Mouse (Mus musculus) liver, embryonic 14.5 days (tissue): Measurements from ENCODE around the gene Chrnd. TPM values are rescaled to one million over a fixed set of nuclear protein-coding genes. Genes with fewer than 3 reads are reported as not detected.

ENCODE experiments used
- ATAC-seq: fragments of 200-750 bp; cut with Nextera tagmentation; 2 replicates; pipeline ENCODE4 v1.8.0; 2017; ENCODE audit warnings: moderate number of reproducible peaks, mild to moderate bottlenecking, moderate library complexity; ENCODE audit not compliant: insufficient read depth
- DNase-seq, 3 experiments: peaks; one replicate each; pipeline ENCODE4 v3.0.0-alpha.2; 2012 to 2013; ENCODE audit warnings: low read depth in 3 of 3, low spot score in 3 of 3
- H3K27ac ChIP-seq: fragments of 300-500 bp; sonication (generic); 2 replicates; pipeline ENCODE4 v1.5.1; 2014; ENCODE audit warnings: moderate library complexity, mild to moderate bottlenecking, control low read depth, inconsistent platforms
- H3K27me3 ChIP-seq: fragments of 300-500 bp; sonication (generic); 2 replicates; pipeline ENCODE4 v1.6.1; 2014; ENCODE audit warnings: mild to moderate bottlenecking, low read length, moderate library complexity; ENCODE audit not compliant: control insufficient read depth, insufficient read depth
- H3K36me3 ChIP-seq: fragments of 300-500 bp; sonication (generic); replicated peaks from 2 replicates; pipeline ENCODE4 v1.6.1; 2014; ENCODE audit warnings: low read depth; ENCODE audit not compliant: control insufficient read depth, insufficient read depth
- H3K4me1 ChIP-seq, 2 experiments: fragments of 200-500 bp in 1 of 2; fragments of 300-500 bp in 1 of 2; sonication (generic) in 1 of 2; replicated peaks; 2 replicates each; pipeline ENCODE4 v1.6.1; 2012 to 2014; ENCODE audit warnings: antibody characterized with exemption in 1 of 2, inconsistent platforms in 1 of 2, low read length in 1 of 2; ENCODE audit not compliant: control insufficient read depth in 2 of 2, insufficient read depth in 2 of 2
- H3K4me2 ChIP-seq: fragments of 300-500 bp; sonication (generic); 2 replicates; pipeline ENCODE4 v1.6.1; 2014; ENCODE audit warnings: low read depth, mild to moderate bottlenecking, control low read depth, moderate library complexity
- H3K4me3 ChIP-seq, 2 experiments: fragments of 200-500 bp in 1 of 2; fragments of 300-500 bp in 1 of 2; sonication (generic) in 1 of 2; 2 replicates each; pipeline ENCODE4 v1.5.1; 2012 to 2014; ENCODE audit warnings: low read depth in 2 of 2, low read length in 2 of 2, mild to moderate bottlenecking in 2 of 2, control low read depth in 1 of 2, inconsistent platforms in 1 of 2, moderate library complexity in 1 of 2; ENCODE audit not compliant: insufficient read depth in 1 of 2
- H3K9ac ChIP-seq: fragments of 300-500 bp; sonication (generic); replicated peaks from 2 replicates; pipeline ENCODE4 v1.6.1; 2014; ENCODE audit warnings: mild to moderate bottlenecking, control low read depth, moderate library complexity
- H3K9me3 ChIP-seq: fragments of 300-500 bp; sonication (generic); 2 replicates; pipeline ENCODE4 v1.6.1; 2016; ENCODE audit warnings: low read length, mixed read lengths; ENCODE audit not compliant: control insufficient read depth
- CTCF ChIP-seq: IDR thresholded peaks from 2 replicates; pipeline ENCODE4 v1.5.1; 2016; ENCODE audit warnings: antibody characterized with exemption, low read depth, control low read depth
- EP300 ChIP-seq: IDR thresholded peaks from 2 replicates; pipeline ENCODE4 v1.6.1; 2016; ENCODE audit warnings: antibody characterized with exemption, low read depth
- WGBS: fragments of 180-500 bp; shearing (Covaris S2); extraction: QIAGEN DNeasy Blood & Tissue Kit; methylation state at CpG from one replicate; pipeline ENCODE4 v1.1.7; 2014; ENCODE audit not compliant: insufficient replicate concordance; 5-methylcytosine and 5-hydroxymethylcytosine counted together
- polyA plus RNA-seq, 2 experiments: library from polyadenylated mRNA; depleted of rRNA in 1 of 2; stranded (reverse) in 1 of 2; unstranded in 1 of 2; fragments of >200 nt; fragmentation: Nextera tagmentation in 1 of 2; extraction: Ambion mirVana in 1 of 2; gene quantifications; 2 replicates each; pipeline versions ENCODE4 v1.2.1 to v1.2.3; 2012 to 2014

Chrnd gene
- polyA plus RNA-seq, 2 experiments = not detected

- DNase-seq (no peak), ATAC-seq (no peak)
- Histone ChIP-seq H3K4me3 (no peak overlapping the region), H3K9ac (no peak overlapping the region), H3K4me2 (no peak overlapping the region), H3K4me1 (no peaks in the 10 kb centered on the region), H3K27me3 (peaks cover 12% of the 10 kb centered on the region), H3K36me3 (no peaks in the 10 kb centered on the region), H3K27ac (no peak overlapping the region), H3K9me3 (no peaks in the 10 kb centered on the region)
- WGBS = 47% methylated on average over 9 of the region's 9 CpGs
- TF ChIP-seq EP300 = no peak
- no peak for TF ChIP-seq CTCF
Observed at GRCm38 (mm10) chr1:87172316-87172715, 18.1 kb upstream of the Chrnd start.

- 24% methylated on average over 28 of the region's 28 CpGs for WGBS
- TF ChIP-seq CTCF = peak; percentile 75
- TF ChIP-seq EP300 = no peak
- Histone ChIP-seq H3K4me3 (no peak overlapping the region), H3K36me3 (no peaks in the 10 kb centered on the region), H3K27me3 (peaks cover 12% of the 10 kb centered on the region), H3K27ac (no peak overlapping the region), H3K4me2 (no peak overlapping the region), H3K9ac (no peak overlapping the region), H3K4me1 (no peaks in the 10 kb centered on the region), H3K9me3 (no peaks in the 10 kb centered on the region)
- DNase-seq (peak in 2 of 3 experiments; percentile 14 to 16), ATAC-seq (no peak)
Observed at GRCm38 (mm10) chr1:87174006-87174955, 16.1 kb upstream of the Chrnd start.

DNA sequence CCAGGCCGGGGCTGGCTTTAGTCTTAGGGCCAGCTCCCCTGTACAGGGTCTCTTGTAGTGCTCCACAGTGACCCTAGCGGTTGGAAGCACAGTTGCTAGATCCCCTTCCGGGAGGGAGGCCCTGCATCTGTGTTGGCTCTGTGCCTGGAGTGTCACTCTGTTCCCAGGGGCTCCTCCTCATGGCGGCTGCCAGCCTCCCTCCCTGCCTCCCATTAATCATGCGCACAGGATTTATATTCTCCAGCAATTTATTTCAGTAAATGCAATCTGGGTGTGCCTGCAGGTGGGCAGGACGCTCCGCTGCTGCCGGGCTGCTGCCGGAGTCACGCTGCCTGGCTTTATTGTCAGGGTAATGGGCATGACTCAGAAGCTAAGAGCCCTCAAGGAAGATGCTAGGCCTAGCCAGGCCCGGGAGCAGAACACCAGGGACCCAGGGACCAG, 14.5 kb upstream of the Chrnd start:
- H3K4me3 ChIP-seq = no peak overlapping the region
- no peak overlapping the region for H3K4me2 ChIP-seq
- H3K36me3 ChIP-seq = no peaks in the 10 kb centered on the region
- H3K27me3 ChIP-seq = peaks cover 6% of the 10 kb centered on the region
- H3K9ac ChIP-seq = no peak overlapping the region
- peak; percentile 31 for TF ChIP-seq CTCF
- TF ChIP-seq EP300 = no peak
- H3K27ac ChIP-seq = no peak overlapping the region
- WGBS = 29% methylated on average over 11 of the region's 11 CpGs
- DNase-seq (no peak), ATAC-seq (no peak)
- no peaks in the 10 kb centered on the region for H3K9me3 ChIP-seq
- H3K4me1 ChIP-seq = no peaks in the 10 kb centered on the region

- ATAC-seq (no peak), DNase-seq (peak in 1 of 3 experiments; percentile 17)
- no peak overlapping the region for H3K27ac ChIP-seq
- WGBS = 20% methylated on average over 5 of the region's 5 CpGs
- H3K9ac ChIP-seq = no peak overlapping the region
- TF ChIP-seq CTCF = no peak
- TF ChIP-seq EP300 = no peak
- H3K4me2 ChIP-seq = no peak overlapping the region
- no peaks in the 10 kb centered on the region for H3K4me1 ChIP-seq
- no peaks in the 10 kb centered on the region for H3K9me3 ChIP-seq
- no peaks in the 10 kb centered on the region for H3K36me3 ChIP-seq
- H3K4me3 ChIP-seq = no peak overlapping the region
- H3K27me3 ChIP-seq = peaks cover 22% of the 10 kb centered on the region
Observed at GRCm38 (mm10) chr1:87180896-87181295, 9.5 kb upstream of the Chrnd start.

GRCm38 (mm10) chr1:87183013-87183412, 7.4 kb upstream of the Chrnd start, which contains the start of gene Prss56:
Gene Prss56, plus strand, starts transcription at chr1:87183313.
- Histone ChIP-seq H3K4me2 (no peak within 1 kb of the TSS), H3K4me1 (no peaks in the 10 kb centered on the region), H3K36me3 (no peaks in the 10 kb centered on the region), H3K27me3 (peaks cover 33% of the 10 kb centered on the region), H3K4me3 (no peak within 1 kb of the TSS), H3K9ac (no peak within 1 kb of the TSS), H3K9me3 (no peaks in the 10 kb centered on the region), H3K27ac (no peak within 1 kb of the TSS)
- TF ChIP-seq CTCF = no peak
- TF ChIP-seq EP300 = no peak
- no peak for DNase-seq
- ATAC-seq = no peak
- WGBS = 37% methylated on average over 9 of the region's 9 CpGs
